Mouse (Mus musculus): ENCODE measurements around the gene Trio. TPM values are rescaled to one million over a fixed set of nuclear protein-coding genes. Genes with fewer than 3 reads are reported as not detected.
A peak's percentile ranks its signal among the peaks of the same experiment; 100 is the strongest.

Gene Trio
- polyA plus RNA-seq, 1 experiment from 2014 or later, result 103 TPM

- POLR2A ChIA-PET, result interaction anchor here (0.6 to 1.6 kb wide), 5 partner anchors 9 to 686 kb away, joined by 3 to 7 read pairs (median 4); no protein-coding TSS in a partner anchor
- no peak for ATAC-seq
These were observed 238.5 kb downstream of the Trio start for GRCm38 (mm10) chr15:27787151-27787550.

GRCm38 (mm10) chr15:27786418-27786817 is 239.2 kb downstream of the Trio start:
- ATAC-seq, result peak; percentile 61
- ChIA-PET CTCF (interaction anchor here (1.3 to 8.8 kb wide), 3 partner anchors 27 to 37 kb away, joined by 3 to 78 read pairs (median 8); no protein-coding TSS in a partner anchor), POLR2A (interaction anchor here (0.6 to 1.6 kb wide), 5 partner anchors 9 to 687 kb away, joined by 3 to 7 read pairs (median 4); no protein-coding TSS in a partner anchor)
- in situ Hi-C loops (cut with MboI; ENCODE audit: low pct_unique_long_range_greater_than_20kb), result no loop called here
- DNase-seq (ENCODE audit: low read depth, low spot score), result peak; percentile 66
- no peaks in the 10 kb centered on the region for H3K27me3 ChIP-seq
- no peak for TF ChIP-seq CTCF (IDR thresholded peaks at IDR 0.05)

More at GRCm38 (mm10) chr15:27787151-27787550, 238.5 kb downstream of the Trio start:
- in situ Hi-C loops (cut with MboI; ENCODE audit: low pct_unique_long_range_greater_than_20kb), result no loop called here
- no peak for DNase-seq (ENCODE audit: low read depth, low spot score)
- TF ChIP-seq CTCF (IDR thresholded peaks at IDR 0.05), result no peak
- no peaks in the 10 kb centered on the region for H3K27me3 ChIP-seq
- CTCF ChIA-PET, result interaction anchor here (2.8 to 8.8 kb wide), 2 partner anchors 34 to 36 kb away, joined by 8 to 78 read pairs; no protein-coding TSS in a partner anchor

DNA sequence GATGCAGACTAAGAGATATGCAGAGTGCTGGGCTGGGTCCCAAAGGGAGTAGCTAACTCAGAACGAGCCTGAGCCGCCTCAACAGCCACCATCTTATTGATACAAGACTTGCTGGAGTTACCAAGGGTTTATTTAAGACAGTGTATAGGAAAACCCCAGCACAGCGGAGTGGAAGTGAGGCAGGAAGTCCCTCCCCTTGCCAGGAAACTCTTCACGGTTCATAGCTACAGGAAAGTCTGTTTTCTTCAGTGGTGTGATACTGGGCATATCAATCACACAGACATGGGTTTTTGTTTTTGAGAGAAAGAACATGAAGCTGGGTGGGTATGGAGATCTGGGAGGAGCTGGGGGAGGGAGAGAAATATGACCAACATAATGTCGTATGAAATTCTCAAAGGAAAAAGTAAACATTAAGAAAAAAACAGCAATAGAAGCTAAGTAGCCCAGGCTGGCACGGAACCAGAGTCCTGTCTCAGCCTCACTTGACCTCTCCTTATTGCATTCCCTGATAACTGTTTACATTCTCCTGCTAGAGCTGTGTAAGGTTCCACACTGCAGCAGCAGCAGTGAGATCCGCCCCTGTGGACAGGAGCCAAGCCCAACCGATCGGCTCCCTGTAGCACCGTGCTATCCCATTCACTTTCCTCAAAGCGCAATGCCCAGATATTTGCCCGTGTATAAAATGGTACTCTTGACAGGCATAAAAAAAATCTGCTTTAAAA is 240.2 kb downstream of the Trio start:
- CTCF ChIA-PET, result interaction anchor here (0.7 to 8.8 kb wide), 6 partner anchors 9 to 38 kb away, joined by 3 to 78 read pairs (median 3); no protein-coding TSS in a partner anchor
- TF ChIP-seq CTCF (IDR thresholded peaks at IDR 0.05), result no peak
- POLR2A ChIA-PET, result interaction anchor here (1.5 to 3.1 kb wide), 2 partner anchors 32 kb away, joined by 3 to 16 read pairs; no protein-coding TSS in a partner anchor
- ATAC-seq (no peak), DNase-seq (ENCODE audit: low read depth, low spot score) (no peak)
- no peaks in the 10 kb centered on the region for H3K27me3 ChIP-seq
- in situ Hi-C loops (cut with MboI; ENCODE audit: low pct_unique_long_range_greater_than_20kb), result no loop called here

DNA sequence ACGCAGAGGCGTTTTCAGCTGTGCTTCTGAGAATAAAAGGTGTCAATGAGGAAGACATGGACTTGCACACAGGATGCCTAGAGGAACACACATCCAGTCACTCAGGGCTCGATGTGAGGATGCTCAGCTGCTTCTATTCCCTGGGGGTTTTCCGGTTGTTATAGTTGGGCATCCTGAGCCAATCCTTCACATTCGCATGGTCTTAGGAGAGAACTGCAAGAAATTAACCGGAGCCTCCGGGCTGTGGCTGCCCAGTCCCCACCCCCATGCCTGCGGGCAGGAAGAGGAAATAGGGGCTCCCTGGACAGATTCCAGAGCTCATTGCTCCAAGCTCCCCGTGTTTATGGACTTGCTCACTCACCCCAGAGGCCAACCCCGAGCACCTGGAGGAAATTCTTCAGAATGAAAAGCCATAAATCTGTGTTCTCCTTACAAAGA is 241.5 kb downstream of the Trio start:
- DNase-seq (ENCODE audit: low read depth, low spot score) (no peak), ATAC-seq (no peak)
- no peaks in the 10 kb centered on the region for H3K27me3 ChIP-seq
- POLR2A ChIA-PET, result interaction anchor here (3.1 kb wide), 1 partner anchor 31 kb away, joined by 16 read pairs; no protein-coding TSS in a partner anchor
- CTCF ChIA-PET, result interaction anchor here (0.9 to 8.8 kb wide), 2 partner anchors 31 to 39 kb away, joined by 3 to 78 read pairs; no protein-coding TSS in a partner anchor
- no peak for TF ChIP-seq CTCF (IDR thresholded peaks at IDR 0.05)
- in situ Hi-C loops (cut with MboI; ENCODE audit: low pct_unique_long_range_greater_than_20kb), result no loop called here

- no peaks in the 10 kb centered on the region for H3K27me3 ChIP-seq
- in situ Hi-C loops (cut with MboI; ENCODE audit: low pct_unique_long_range_greater_than_20kb), result no loop called here
- ChIA-PET POLR2A (interaction anchor here (3.1 kb wide), 1 partner anchor 30 kb away, joined by 16 read pairs; no protein-coding TSS in a partner anchor), CTCF (interaction anchor here (0.8 to 8.8 kb wide), 5 partner anchors 9 to 39 kb away, joined by 3 to 78 read pairs (median 5); no protein-coding TSS in a partner anchor)
- no peak for TF ChIP-seq CTCF (IDR thresholded peaks at IDR 0.05)
- DNase-seq (ENCODE audit: low read depth, low spot score) (no peak), ATAC-seq (no peak)
These were observed 242.0 kb downstream of the Trio start for GRCm38 (mm10) chr15:27783541-27784125.

DNA sequence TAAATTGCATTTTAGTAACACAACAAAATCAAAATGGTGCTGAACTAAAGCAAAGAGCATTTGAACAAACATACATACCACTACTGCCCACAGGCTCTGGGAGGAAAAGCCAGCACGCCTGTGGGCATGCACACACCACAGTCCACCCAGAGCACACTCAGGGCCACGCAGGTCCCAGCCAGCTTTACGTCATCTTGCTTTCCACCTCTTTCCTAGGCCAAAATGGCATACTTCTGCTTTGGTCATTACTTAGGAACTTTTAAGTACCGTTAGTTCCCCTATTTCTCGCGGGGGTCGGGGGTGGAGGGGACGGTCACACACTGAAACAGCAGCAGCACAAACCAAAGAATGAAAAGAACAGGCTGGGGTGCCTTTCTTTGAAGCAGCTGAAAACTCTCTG is 242.6 kb downstream of the Trio start:
- in situ Hi-C loops (cut with MboI; ENCODE audit: low pct_unique_long_range_greater_than_20kb), result no loop called here
- DNase-seq (ENCODE audit: low read depth, low spot score), result no peak
- ATAC-seq, result no peak
- ChIA-PET CTCF (interaction anchor here (0.8 to 8.8 kb wide), 7 partner anchors 9 to 40 kb away, joined by 3 to 78 read pairs (median 3); no protein-coding TSS in a partner anchor), POLR2A (interaction anchor here (3.1 kb wide), 1 partner anchor 30 kb away, joined by 16 read pairs; no protein-coding TSS in a partner anchor)
- TF ChIP-seq CTCF (IDR thresholded peaks at IDR 0.05), result no peak
- no peaks in the 10 kb centered on the region for H3K27me3 ChIP-seq

GRCm38 (mm10) chr15:27782383-27783036 is 243.1 kb downstream of the Trio start:
- TF ChIP-seq CTCF (IDR thresholded peaks at IDR 0.05), result no peak
- DNase-seq (ENCODE audit: low read depth, low spot score) (no peak), ATAC-seq (peak; percentile 61)
- ChIA-PET POLR2A (interaction anchor here (3.1 kb wide), 1 partner anchor 29 kb away, joined by 16 read pairs; no protein-coding TSS in a partner anchor), CTCF (interaction anchor here (0.8 to 8.8 kb wide), 8 partner anchors 10 to 30 kb away, joined by 3 to 78 read pairs (median 3); no protein-coding TSS in a partner anchor)
- no peaks in the 10 kb centered on the region for H3K27me3 ChIP-seq
- in situ Hi-C loops (cut with MboI; ENCODE audit: low pct_unique_long_range_greater_than_20kb), result no loop called here

- CTCF ChIA-PET, result interaction anchor here (1.4 to 1.6 kb wide), 3 partner anchors 26 to 44 kb away, joined by 3 read pairs; no protein-coding TSS in a partner anchor
- DNase-seq (ENCODE audit: low read depth, low spot score), result no peak
- H3K27me3 ChIP-seq, result no peaks in the 10 kb centered on the region
- TF ChIP-seq CTCF (IDR thresholded peaks at IDR 0.05), result no peak
- POLR2A ChIA-PET, result no interaction called here
- in situ Hi-C loops (cut with MboI; ENCODE audit: low pct_unique_long_range_greater_than_20kb), result no loop called here
- ATAC-seq, result peak; percentile 37
These were observed 245.8 kb downstream of the Trio start for GRCm38 (mm10) chr15:27779827-27780226.

DNA sequence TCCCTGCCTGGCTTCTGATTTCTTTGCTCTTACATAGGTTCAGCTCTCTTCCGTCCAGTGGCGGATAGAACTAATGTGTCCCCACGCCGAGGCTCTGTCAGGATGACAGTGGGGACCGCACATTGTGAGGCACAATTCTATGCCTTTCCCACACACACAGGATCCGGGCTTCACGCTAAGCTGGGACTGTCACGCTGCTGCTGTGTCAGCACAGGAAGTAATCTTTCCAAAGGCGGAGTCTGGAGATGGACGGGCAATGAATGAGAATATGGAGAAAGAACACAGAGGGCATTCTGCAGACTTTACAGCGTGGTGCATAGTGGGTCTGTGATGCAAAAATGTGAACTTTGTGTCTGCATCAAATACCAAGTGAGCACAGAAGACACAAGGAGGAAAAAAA is 246.2 kb downstream of the Trio start:
- ATAC-seq (no peak), DNase-seq (ENCODE audit: low read depth, low spot score) (no peak)
- TF ChIP-seq CTCF (IDR thresholded peaks at IDR 0.05), result no peak
- ChIA-PET POLR2A (no interaction called here), CTCF (interaction anchor here (1.5 to 1.6 kb wide), 2 partner anchors 25 to 44 kb away, joined by 3 read pairs; no protein-coding TSS in a partner anchor)
- no peaks in the 10 kb centered on the region for H3K27me3 ChIP-seq
- in situ Hi-C loops (cut with MboI; ENCODE audit: low pct_unique_long_range_greater_than_20kb), result no loop called here

- ATAC-seq (no peak), DNase-seq (ENCODE audit: low read depth, low spot score) (no peak)
- TF ChIP-seq CTCF (IDR thresholded peaks at IDR 0.05), result no peak
- in situ Hi-C loops (cut with MboI; ENCODE audit: low pct_unique_long_range_greater_than_20kb), result no loop called here
- CTCF ChIA-PET, result interaction anchor here (1.5 to 2.0 kb wide), 3 partner anchors 24 to 45 kb away, joined by 3 to 9 read pairs (median 3); no protein-coding TSS in a partner anchor
- H3K27me3 ChIP-seq, result no peaks in the 10 kb centered on the region
- POLR2A ChIA-PET, result no interaction called here
These were observed 247.4 kb downstream of the Trio start for GRCm38 (mm10) chr15:27778256-27778655.
